Mouse (Mus musculus) G1E (cell line): ENCODE data around the gene Reln.

Source experiments
- CTCF ChIP-seq: IDR thresholded peaks from 2 replicates; pipeline ENCODE4 v1.5.1; 2012; ENCODE audit warnings: low read depth, low read length, inconsistent platforms, mixed read lengths
- GATA1 ChIP-seq: IDR thresholded peaks from 2 replicates; pipeline ENCODE4 v1.6.1; 2012; ENCODE audit warnings: borderline replicate concordance, low read length, inconsistent platforms, mixed read lengths
- POLR2AphosphoS5 ChIP-seq: IDR thresholded peaks from 2 replicates; pipeline ENCODE4 v1.6.1; 2012; ENCODE audit warnings: low read depth, low read length, inconsistent platforms; ENCODE audit not compliant: insufficient replicate concordance
- TAL1 ChIP-seq: conservative IDR thresholded peaks from 2 replicates; pipeline ENCODE4 v1.6.1; 2012; ENCODE audit warnings: low read depth, low read length, inconsistent platforms, mixed read lengths

- TF ChIP-seq GATA1 (no peak), TAL1 (no peak), CTCF (no peak), POLR2AphosphoS5 (no peak)
These were observed 429.7 kb downstream of the Reln start for GRCm38 (mm10) chr5:21914776-21915175.
